Mouse (Mus musculus) lung, postnatal 0 days (tissue): ENCODE measurements around the gene Krt6a. TPM values are rescaled to one million over a fixed set of nuclear protein-coding genes. Genes with fewer than 3 reads are reported as not detected.

Experiments used
- ATAC-seq: fragments of 200-750 bp; cut with Nextera tagmentation; 2 replicates; pipeline ENCODE4 v1.8.0; 2017; ENCODE audit warnings: moderate library complexity
- DNase-seq: peaks from one replicate; pipeline ENCODE4 v3.0.0-alpha.2; 2016; ENCODE audit warnings: low spot score
- H3K27ac ChIP-seq: fragments of 300-500 bp; sonication (generic); 2 replicates; pipeline ENCODE4 v1.5.1; 2014; ENCODE audit warnings: antibody characterized with exemption, mild to moderate bottlenecking, low read length, mixed read lengths
- H3K27me3 ChIP-seq: fragments of 300-500 bp; sonication (generic); replicated peaks from 2 replicates; pipeline ENCODE4 v1.6.1; 2014; ENCODE audit warnings: low read length, mixed read lengths; ENCODE audit not compliant: insufficient read depth
- H3K36me3 ChIP-seq: fragments of 300-500 bp; sonication (generic); 2 replicates; pipeline ENCODE4 v1.6.1; 2014; ENCODE audit warnings: low read length, mixed read lengths; ENCODE audit not compliant: insufficient read depth
- H3K4me1 ChIP-seq: fragments of 300-500 bp; sonication (generic); 2 replicates; pipeline ENCODE4 v1.6.1; 2014; ENCODE audit warnings: antibody characterized with exemption, low read depth, low read length, mixed read lengths; ENCODE audit not compliant: insufficient read depth
- H3K4me2 ChIP-seq: fragments of 300-500 bp; sonication (generic); replicated peaks from 2 replicates; pipeline ENCODE4 v1.6.1; 2014; ENCODE audit warnings: low read depth, mild to moderate bottlenecking, low read length, moderate library complexity, mixed read lengths
- H3K4me3 ChIP-seq: fragments of 300-500 bp; sonication (generic); 2 replicates; pipeline ENCODE4 v1.5.1; 2014; ENCODE audit warnings: low read depth, low read length
- H3K9ac ChIP-seq: fragments of 300-500 bp; sonication (generic); replicated peaks from 2 replicates; pipeline ENCODE4 v1.6.1; 2014; ENCODE audit warnings: low read depth, mild to moderate bottlenecking
- H3K9me3 ChIP-seq: fragments of 300-500 bp; sonication (generic); 2 replicates; pipeline ENCODE4 v1.6.1; 2016; ENCODE audit warnings: low read length, mixed read lengths
- CTCF ChIP-seq: IDR thresholded peaks from 2 replicates; pipeline ENCODE4 v1.5.1; 2016; ENCODE audit warnings: antibody characterized with exemption, mild to moderate bottlenecking
- EP300 ChIP-seq: IDR thresholded peaks from 2 replicates; pipeline ENCODE4 v1.6.1; 2016; ENCODE audit warnings: antibody characterized with exemption, mild to moderate bottlenecking, control low read depth
- WGBS: fragments of 180-500 bp; shearing (Covaris S2); extraction: QIAGEN DNeasy Blood & Tissue Kit; methylation state at CpG from one replicate; pipeline ENCODE4 v1.1.7; 2014; 5-methylcytosine and 5-hydroxymethylcytosine counted together
- microRNA-seq: library from miRNA; unstranded; fragments of <30 nt; microRNA quantifications from one replicate; pipeline ENCODE4, GENCODE M21; 2016
- polyA plus RNA-seq: library from polyadenylated mRNA; unstranded; fragments of >200 nt; fragmentation: Nextera tagmentation; extraction: Ambion mirVana; gene quantifications from 2 replicates; pipeline ENCODE4 v1.2.1, GENCODE M21; 2015

The Krt6a gene
- polyA plus RNA-seq, 1 experiment from 2014 or later: 0.18 TPM

- TF ChIP-seq CTCF: no peak
- TF ChIP-seq EP300: no peak
- no peak overlapping the region for H3K27ac ChIP-seq
- DNase-seq (no peak), ATAC-seq (no peak)
- H3K9me3 ChIP-seq: no peaks in the 10 kb centered on the region
- H3K4me3 ChIP-seq: no peak overlapping the region
- 80% methylated on average over 5 of the region's 5 CpGs for WGBS
- H3K9ac ChIP-seq: no peak overlapping the region
- H3K36me3 ChIP-seq: no peaks in the 10 kb centered on the region
- no peaks in the 10 kb centered on the region for H3K27me3 ChIP-seq
- H3K4me1 ChIP-seq: no peaks in the 10 kb centered on the region
- no peak overlapping the region for H3K4me2 ChIP-seq
Observed at GRCm38 (mm10) chr15:101652736-101653265, 41.3 kb downstream of the Krt6a start.

GRCm38 (mm10) chr15:101647280-101647679 is 46.8 kb downstream of the Krt6a start, which contains the start of gene Gm5478:
Gm5478 (minus strand) TSS chr15:101647380.
- 63% methylated on average over 3 of the region's 3 CpGs for WGBS
- no peak for DNase-seq
- Histone ChIP-seq H3K9me3 (no peaks in the 10 kb centered on the region), H3K4me3 (no peak within 1 kb of the TSS), H3K27me3 (no peaks in the 10 kb centered on the region), H3K4me2 (no peak within 1 kb of the TSS), H3K9ac (no peak within 1 kb of the TSS), H3K36me3 (no peaks in the 10 kb centered on the region), H3K4me1 (no peaks in the 10 kb centered on the region), H3K27ac (no peak within 1 kb of the TSS)
- no peak for ATAC-seq
- no peak for TF ChIP-seq EP300
- TF ChIP-seq CTCF: no peak

Small RNA genes within 50 kb of the gene (microRNA-seq; reads per million reads assigned to microRNA genes)
- not detected for gene Gm44323
- gene Gm44342: not detected
- not detected for gene Gm44383
- not detected for gene Gm44479

Other genes with a start within 250 kb of the Krt6a start
- gene Krt88, start 246.6 kb downstream of the Krt6a start, polyA plus RNA-seq: 0.15 and 0.21 TPM in 2 replicates
- not detected in 2 replicates for gene Krt81, start 230.6 kb downstream of the Krt6a start, polyA plus RNA-seq
- not detected in 2 replicates for gene Krt86, start 220.8 kb downstream of the Krt6a start, polyA plus RNA-seq
- not detected in 2 replicates for gene Krt83, start 202.8 kb downstream of the Krt6a start, polyA plus RNA-seq
- not detected in 2 replicates for gene Gm49425, start 177.0 kb downstream of the Krt6a start, polyA plus RNA-seq
- gene Krt84, start 161.5 kb downstream of the Krt6a start, polyA plus RNA-seq: not detected in 2 replicates
- gene Krt82, start 143.6 kb downstream of the Krt6a start, polyA plus RNA-seq: not detected in 2 replicates
- 0.05 and 0.14 TPM in 2 replicates for gene Krt90, start 131.4 kb downstream of the Krt6a start, polyA plus RNA-seq
- gene Krt75, start 120.4 kb downstream of the Krt6a start, polyA plus RNA-seq: not detected in 2 replicates
- gene Gm5414, start 66.1 kb downstream of the Krt6a start, polyA plus RNA-seq: not detected in 2 replicates
- not detected in 2 replicates for gene Gm5478, start 46.9 kb downstream of the Krt6a start, polyA plus RNA-seq
- not detected in 2 replicates for gene Krt6b, start 14.0 kb downstream of the Krt6a start, polyA plus RNA-seq
- 0.12 TPM in 1 of 2 replicates, not detected in the other for gene Krt5, start 18.6 kb upstream of the Krt6a start, polyA plus RNA-seq
- not detected in 2 replicates for gene Krt71, start 48.8 kb upstream of the Krt6a start, polyA plus RNA-seq
- gene Krt72, start 92.2 kb upstream of the Krt6a start, polyA plus RNA-seq: not detected in 2 replicates
- not detected in 2 replicates for gene Krt73, start 108.0 kb upstream of the Krt6a start, polyA plus RNA-seq
- gene Krt2, start 123.9 kb upstream of the Krt6a start, polyA plus RNA-seq: not detected in 2 replicates
- 0.42 and 0.82 TPM in 2 replicates for gene Krt1, start 156.5 kb upstream of the Krt6a start, polyA plus RNA-seq
- not detected in 2 replicates for gene Krt77, start 175.4 kb upstream of the Krt6a start, polyA plus RNA-seq
- not detected in 2 replicates for gene Krt76, start 198.6 kb upstream of the Krt6a start, polyA plus RNA-seq
- 2.5 and 2.9 TPM in 2 replicates for gene Krt4, start 230.4 kb upstream of the Krt6a start, polyA plus RNA-seq
- 1.0 and 1.4 TPM in 2 replicates for gene Krt79, start 246.0 kb upstream of the Krt6a start, polyA plus RNA-seq